In the genomic region with DNA sequence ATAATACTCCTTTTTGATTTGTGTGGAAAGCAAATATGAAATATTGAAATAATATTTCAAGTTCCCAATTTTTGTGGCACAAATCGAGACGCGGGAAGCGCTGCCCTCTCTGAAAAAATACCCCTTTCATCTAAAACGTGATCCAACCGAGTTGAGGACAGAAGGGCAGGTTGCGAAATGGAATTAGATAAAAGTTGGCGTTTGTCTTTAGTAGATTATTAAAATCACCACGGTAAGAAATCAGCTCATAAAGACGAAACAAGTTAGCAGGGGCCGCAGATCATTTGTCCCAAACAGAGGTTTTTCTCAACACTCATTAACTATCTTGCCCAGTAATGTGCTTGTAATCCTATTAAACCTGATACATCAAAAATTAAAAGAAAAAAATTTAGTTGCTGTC, we compare ENCODE assay signal across 24 mouse cellular contexts.
DNase-seq lines count a peak whose midpoint lies in the region; ATAC-seq and TF ChIP-seq lines count a peak whose summit lies in the region.
"Had no signal": no experiment of that assay in that cellular context is flagged by ENCODE, and none has a peak within 500 bp of the region (broad histone marks: within the 10 kb centered on the region; RNA-seq: fewer than 3 reads in every experiment).

No protein-coding gene starts in this region.

- H3K27ac ChIP-seq in hindbrain, embryonic 13.5 days: peak overlapping the region; percentile 30
- no peak overlapping the region for H3K27ac ChIP-seq in hindbrain, embryonic 11.5 days (ENCODE audit: low read depth, low read length)
- 0 out of 2 replicates have a peak overlapping the region, but pooled peaks have one; percentile 44 for H3K27ac ChIP-seq in liver, adult 2 months (replicated peaks; ENCODE audit: insufficient read depth, low read depth, low read length)
- H3K27ac ChIP-seq in liver, postnatal 0 days (ENCODE audit: low read depth): no peak overlapping the region
- H3K27ac ChIP-seq: embryonic facial prominence, embryonic 10.5 days; embryonic facial prominence, embryonic 12.5 days; forebrain, embryonic 13.5 days; forebrain, embryonic 15.5 days had no signal

- H3K9me3 ChIP-seq in hindbrain, embryonic 13.5 days: no peaks in the 10 kb centered on the region
- no peaks in the 10 kb centered on the region for H3K9me3 ChIP-seq in hindbrain, embryonic 11.5 days (ENCODE audit: control insufficient read depth, low read length)
- 0 out of 2 replicates have a peak, but pooled peaks cover 2% of the 10 kb centered on the region for H3K9me3 ChIP-seq in liver, postnatal 0 days (ENCODE audit: low read length)
- H3K9me3 ChIP-seq: embryonic facial prominence, embryonic 10.5 days; embryonic facial prominence, embryonic 12.5 days; forebrain, embryonic 13.5 days; forebrain, embryonic 15.5 days had no signal

- no peak for DNase-seq in hindbrain, embryonic 11.5 days (ENCODE audit: low spot score)
- peak; percentile 55 for DNase-seq in kidney, adult 9 months
- DNase-seq in kidney, postnatal 4 days: no peak
- peak; percentile 92 for DNase-seq in liver, adult 2 months (ENCODE audit: extremely low read depth, low read depth, low spot score)
- no peak for DNase-seq in liver, postnatal 0 days
- DNase-seq in MN1 (ENCODE audit: low spot score): peak; percentile 9
- DNase-seq in thymus, postnatal 14 days: no peak
- DNase-seq: adrenal gland, adult 2 months; adrenal gland, postnatal 14 days; adrenal gland, postnatal 36 days; B cell, adult 2 months; cerebellum, adult 11-12 months; cerebellum, adult 2 months; cerebellum, adult 9-10 months; cerebellum, postnatal 10 days; cerebellum, postnatal 25 days had no signal

- no peak for TF ChIP-seq POLR2A in liver, adult 2 months (IDR thresholded peaks at IDR 0.05; ENCODE audit: extremely low read depth, insufficient read depth, low read length)

- no peaks in the 10 kb centered on the region for H3K36me3 ChIP-seq in hindbrain, embryonic 13.5 days
- H3K36me3 ChIP-seq in hindbrain, embryonic 11.5 days (ENCODE audit: control insufficient read depth, insufficient read depth, low read length): no peaks in the 10 kb centered on the region
- no peaks in the 10 kb centered on the region for H3K36me3 ChIP-seq in liver, adult 2 months (ENCODE audit: control insufficient read depth, insufficient read depth, low read length)
- no peaks in the 10 kb centered on the region for H3K36me3 ChIP-seq in liver, postnatal 0 days (replicated peaks; ENCODE audit: insufficient read depth, low read length)
- H3K36me3 ChIP-seq: embryonic facial prominence, embryonic 10.5 days; embryonic facial prominence, embryonic 12.5 days; forebrain, embryonic 15.5 days; G1E had no signal

- H3K9ac ChIP-seq in hindbrain, embryonic 13.5 days: no peak overlapping the region
- H3K9ac ChIP-seq in hindbrain, embryonic 11.5 days (ENCODE audit: low read depth, low read length): no peak overlapping the region
- H3K9ac ChIP-seq in liver, adult 2 months (ENCODE audit: low read depth, low read length): no peak overlapping the region
- H3K9ac ChIP-seq in liver, postnatal 0 days (replicated peaks): no peak overlapping the region
- H3K9ac ChIP-seq: embryonic facial prominence, embryonic 12.5 days; forebrain, embryonic 13.5 days; forebrain, embryonic 15.5 days had no signal

- ATAC-seq in hindbrain, embryonic 13.5 days (ENCODE audit: low FRiP score): no peak
- no peak for ATAC-seq in hindbrain, embryonic 11.5 days (ENCODE audit: low FRiP score)
- ATAC-seq in liver, postnatal 0 days: no peak
- ATAC-seq: CD4-positive, CD25-positive, alpha-beta regulatory T cell, adult 4 months had no signal

- H3K4me1 ChIP-seq in hindbrain, embryonic 13.5 days (replicated peaks): peaks cover 18% of the 10 kb centered on the region
- no peaks in the 10 kb centered on the region for H3K4me1 ChIP-seq in hindbrain, embryonic 11.5 days (replicated peaks; ENCODE audit: control insufficient read depth, insufficient read depth, low read length)
- no peaks in the 10 kb centered on the region; the same call in 1 of the 2 replicates for H3K4me1 ChIP-seq in liver, adult 2 months (ENCODE audit: control insufficient read depth, insufficient read depth, low read length)
- no peaks in the 10 kb centered on the region for H3K4me1 ChIP-seq in liver, postnatal 0 days (ENCODE audit: insufficient read depth)
- H3K4me1 ChIP-seq: embryonic facial prominence, embryonic 10.5 days; embryonic facial prominence, embryonic 12.5 days; forebrain, embryonic 13.5 days had no signal

- no peak for TF ChIP-seq EP300 in liver, postnatal 0 days (IDR thresholded peaks at IDR 0.05; ENCODE audit: low read depth)

- H3K79me2 ChIP-seq in liver, adult 2 months (ENCODE audit: control insufficient read depth, insufficient read depth, low read length): no peaks in the 10 kb centered on the region

- H3K4me2 ChIP-seq in hindbrain, embryonic 13.5 days: no peak overlapping the region
- no peak overlapping the region for H3K4me2 ChIP-seq in hindbrain, embryonic 11.5 days (replicated peaks; ENCODE audit: low read depth, low read length)
- H3K4me2 ChIP-seq in liver, postnatal 0 days (ENCODE audit: low read depth, low read length): no peak overlapping the region
- H3K4me2 ChIP-seq: embryonic facial prominence, embryonic 12.5 days; forebrain, embryonic 13.5 days; forebrain, embryonic 15.5 days had no signal

- TF ChIP-seq CTCF in liver, adult 2 months (IDR thresholded peaks at IDR 0.05; ENCODE audit: low read depth, low read length): no peak
- TF ChIP-seq CTCF in liver, postnatal 0 days (IDR thresholded peaks at IDR 0.05; ENCODE audit: low read depth): no peak

- WGBS in hindbrain, embryonic 13.5 days: 81% methylated on average over 11 of the region's 11 CpGs
- 90% methylated on average over 11 of the region's 11 CpGs for WGBS in hindbrain, embryonic 11.5 days
- 48% methylated on average over 11 of the region's 11 CpGs for WGBS in liver, adult 2 months
- WGBS in liver, postnatal 0 days (ENCODE audit: insufficient replicate concordance): 70% methylated on average over 11 of the region's 11 CpGs

- no peaks in the 10 kb centered on the region for H3K27me3 ChIP-seq in hindbrain, embryonic 13.5 days
- no peaks in the 10 kb centered on the region for H3K27me3 ChIP-seq in hindbrain, embryonic 11.5 days (ENCODE audit: control insufficient read depth, insufficient read depth, low read length)
- H3K27me3 ChIP-seq in liver, adult 2 months (ENCODE audit: control insufficient read depth, insufficient read depth, low read length): no peaks in the 10 kb centered on the region
- no peaks in the 10 kb centered on the region for H3K27me3 ChIP-seq in liver, postnatal 0 days (ENCODE audit: insufficient read depth, low read length)
- H3K27me3 ChIP-seq: CH12.LX; embryonic facial prominence, embryonic 12.5 days had no signal

- no peak overlapping the region for H3K4me3 ChIP-seq in hindbrain, embryonic 13.5 days
- no peak overlapping the region for H3K4me3 ChIP-seq in hindbrain, embryonic 11.5 days (ENCODE audit: low read depth, low read length)
- no peak overlapping the region for H3K4me3 ChIP-seq in liver, adult 2 months (ENCODE audit: insufficient read depth, low read depth, low read length)
- no peak overlapping the region for H3K4me3 ChIP-seq in liver, postnatal 0 days (ENCODE audit: low read depth, low read length)
- H3K4me3 ChIP-seq: embryonic facial prominence, embryonic 10.5 days; embryonic facial prominence, embryonic 12.5 days; forebrain, embryonic 13.5 days; forebrain, embryonic 15.5 days had no signal

Comparison
In these comparisons a context has a peak if more than half of its experiments do, and no peak if none do; other contexts are left out.
1. H3K27ac ChIP-seq: peak in hindbrain, embryonic 13.5 days (single experiment) and liver, adult 2 months (single experiment); none in hindbrain, embryonic 11.5 days (single experiment) and liver, postnatal 0 days (single experiment).
2. DNase-seq: peak in kidney, adult 9 months (single experiment), liver, adult 2 months (single experiment) and MN1 (single experiment); none in hindbrain, embryonic 11.5 days (single experiment), kidney, postnatal 4 days (0 of 2), liver, postnatal 0 days (single experiment) and thymus, postnatal 14 days (single experiment).